Mouse (Mus musculus): Measurements from ENCODE around the gene Fbxo40. TPM values are rescaled to one million over a fixed set of nuclear protein-coding genes. Genes with fewer than 3 reads are reported as not detected.

Fbxo40 gene
- polyA plus RNA-seq, 1 experiment from 2014 or later = 0.06 TPM

DNA sequence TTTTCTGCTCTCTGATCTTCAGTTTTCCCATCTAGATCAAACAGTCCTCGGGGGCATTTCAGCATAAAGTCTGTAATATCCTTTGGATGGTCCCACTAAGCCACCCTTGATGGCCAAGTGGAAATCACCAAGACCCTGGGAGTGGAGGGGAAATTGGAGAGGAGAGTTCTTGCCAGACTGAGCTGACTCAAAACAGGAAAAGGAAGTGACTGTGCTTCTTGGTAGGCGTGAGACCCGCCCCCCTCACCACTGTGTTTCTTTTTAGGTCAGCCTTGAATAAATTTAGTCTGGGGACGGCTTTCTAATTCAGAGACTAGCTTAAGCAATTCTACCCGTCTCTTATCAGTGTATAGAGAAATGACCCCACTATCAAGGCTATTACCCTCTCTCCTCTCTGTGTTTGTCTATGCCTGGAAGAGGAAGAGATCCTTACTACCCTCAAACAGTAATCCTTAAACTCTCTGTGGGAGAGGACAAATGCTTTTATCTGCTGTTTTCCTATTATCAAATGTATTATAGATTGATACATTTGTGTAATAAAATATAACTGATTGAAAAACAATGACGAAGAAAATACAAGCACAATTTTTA is 49.0 kb downstream of the Fbxo40 start:
- no peaks in the 10 kb centered on the region for H3K36me3 ChIP-seq (ENCODE audit: control insufficient read depth, insufficient read depth)
- no peak overlapping the region for H3K9ac ChIP-seq (ENCODE audit: low read depth, low read length)
- H3K4me2 ChIP-seq (ENCODE audit: low read depth, low read length) = no peak overlapping the region
- no peaks in the 10 kb centered on the region for H3K27me3 ChIP-seq (ENCODE audit: control insufficient read depth, insufficient read depth, low read depth, low read length)
- H3K27ac ChIP-seq (ENCODE audit: low read length) = no peak overlapping the region
- H3K4me1 ChIP-seq (ENCODE audit: control insufficient read depth, low read depth, low read length) = no peaks in the 10 kb centered on the region; the same call in 1 of the 2 replicates
- H3K4me3 ChIP-seq (ENCODE audit: low read depth, low read length) = no peak overlapping the region
- ATAC-seq (ENCODE audit: low read depth) = no peak
- H3K9me3 ChIP-seq (replicated peaks; ENCODE audit: control insufficient read depth, low read length) = no peaks in the 10 kb centered on the region
- 31% methylated on average over 6 of the region's 6 CpGs for WGBS (ENCODE audit: insufficient replicate concordance)

DNA sequence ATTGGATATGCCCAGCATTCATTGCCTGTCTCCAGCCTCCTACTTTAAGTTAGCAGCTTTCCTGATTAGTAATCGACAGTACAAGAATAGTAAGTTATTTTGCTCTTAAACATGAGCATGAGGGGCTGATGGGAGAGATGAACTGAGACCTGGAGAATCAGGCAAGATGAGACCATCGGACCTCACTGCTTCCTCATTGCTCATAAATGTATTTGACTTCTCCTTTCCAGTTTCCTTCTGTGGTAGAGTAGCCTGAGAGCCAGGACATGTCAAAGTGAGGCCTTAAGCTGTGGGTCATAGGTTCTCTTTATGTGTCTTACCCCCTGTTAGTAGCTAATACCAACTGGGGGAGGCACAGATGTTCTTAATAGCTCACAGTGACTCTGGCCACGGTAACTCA is 54.5 kb downstream of the Fbxo40 start:
- peaks cover 3% of the 10 kb centered on the region; the same call in 1 of the 2 replicates for H3K36me3 ChIP-seq (ENCODE audit: control insufficient read depth, insufficient read depth)
- H3K4me2 ChIP-seq (ENCODE audit: low read depth, low read length) = peak overlapping the region; percentile 44
- peaks cover 5% of the 10 kb centered on the region for H3K4me1 ChIP-seq (ENCODE audit: control insufficient read depth, low read depth, low read length)
- WGBS (ENCODE audit: insufficient replicate concordance) = 31% methylated on average over 3 of the region's 3 CpGs
- H3K27ac ChIP-seq (ENCODE audit: low read length) = peak overlapping the region; percentile 74
- no peaks in the 10 kb centered on the region for H3K9me3 ChIP-seq (replicated peaks; ENCODE audit: control insufficient read depth, low read length)
- peak overlapping the region; percentile 50 for H3K4me3 ChIP-seq (ENCODE audit: low read depth, low read length)
- H3K27me3 ChIP-seq (ENCODE audit: control insufficient read depth, insufficient read depth, low read depth, low read length) = no peaks in the 10 kb centered on the region
- no peak for ATAC-seq (ENCODE audit: low read depth)
- no peak overlapping the region for H3K9ac ChIP-seq (ENCODE audit: low read depth, low read length)

DNA sequence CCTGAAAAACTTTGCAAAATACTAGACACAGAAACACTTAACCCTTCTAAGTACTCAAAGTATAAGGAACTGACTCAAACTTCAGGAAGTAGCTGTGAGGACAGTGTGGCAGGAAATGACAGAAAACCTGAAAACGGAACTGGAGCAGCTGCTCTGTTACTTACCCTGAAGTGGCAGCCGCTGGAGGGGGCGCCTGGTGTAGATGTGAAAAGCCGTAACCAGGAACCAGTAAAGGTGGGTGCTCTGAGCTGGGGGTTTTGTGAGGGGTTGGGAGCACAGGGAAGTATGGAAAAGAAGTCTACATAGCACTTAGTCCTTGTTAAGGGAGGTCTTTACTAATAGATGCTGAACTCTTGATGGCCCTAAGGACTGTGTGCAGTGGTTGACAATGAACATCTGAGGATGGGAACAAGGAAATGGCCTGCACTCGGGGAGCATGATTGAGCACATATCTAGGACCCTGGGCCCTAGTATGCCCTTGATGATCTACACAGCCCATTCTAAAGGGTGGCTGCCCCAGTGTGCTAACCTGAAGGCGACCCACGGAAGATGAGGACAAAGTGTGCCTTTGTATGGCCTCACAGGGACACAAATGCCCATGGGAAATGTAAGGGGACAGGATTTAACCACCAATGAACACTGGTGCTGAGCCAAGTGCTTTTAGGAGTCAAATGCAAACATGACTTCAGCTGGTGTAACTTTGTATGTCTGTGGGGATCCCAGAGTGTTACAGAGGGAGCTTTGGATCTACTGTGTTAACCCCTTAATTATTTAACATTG is 55.2 kb downstream of the Fbxo40 start, which contains the start of gene Hcls1:
TSS of gene Hcls1 (plus strand) at position 143 of the 780 bp plus-strand sequence.
- WGBS (ENCODE audit: insufficient replicate concordance) = 26% methylated on average over 7 of the region's 7 CpGs
- Histone ChIP-seq H3K9ac (ENCODE audit: low read depth, low read length) (peak within 1 kb of the TSS; percentile 37), H3K4me3 (ENCODE audit: low read depth, low read length) (peak within 1 kb of the TSS; percentile 50), H3K4me1 (ENCODE audit: control insufficient read depth, low read depth, low read length) (peaks cover 5% of the 10 kb centered on the region), H3K4me2 (ENCODE audit: low read depth, low read length) (peak within 1 kb of the TSS; percentile 44), H3K36me3 (ENCODE audit: control insufficient read depth, insufficient read depth) (peaks cover 3% of the 10 kb centered on the region; the same call in 1 of the 2 replicates), H3K9me3 (replicated peaks; ENCODE audit: control insufficient read depth, low read length) (no peaks in the 10 kb centered on the region), H3K27ac (ENCODE audit: low read length) (peak within 1 kb of the TSS; percentile 74), H3K27me3 (ENCODE audit: control insufficient read depth, insufficient read depth, low read depth, low read length) (no peaks in the 10 kb centered on the region)
- ATAC-seq (ENCODE audit: low read depth) = peak; percentile 44; the same call in 1 of the 2 replicates

GRCm38 (mm10) chr16:36934131-36934840 is 56.0 kb downstream of the Fbxo40 start:
- Histone ChIP-seq H3K27ac (ENCODE audit: low read length) (peak overlapping the region; percentile 74), H3K4me2 (ENCODE audit: low read depth, low read length) (peak overlapping the region; percentile 44), H3K4me3 (ENCODE audit: low read depth, low read length) (peak overlapping the region; percentile 50), H3K4me1 (ENCODE audit: control insufficient read depth, low read depth, low read length) (peaks cover 5% of the 10 kb centered on the region), H3K9me3 (replicated peaks; ENCODE audit: control insufficient read depth, low read length) (no peaks in the 10 kb centered on the region), H3K9ac (ENCODE audit: low read depth, low read length) (peak overlapping the region; percentile 35; the same call in 1 of the 2 replicates), H3K27me3 (ENCODE audit: control insufficient read depth, insufficient read depth, low read depth, low read length) (no peaks in the 10 kb centered on the region), H3K36me3 (ENCODE audit: control insufficient read depth, insufficient read depth) (peaks cover 5% of the 10 kb centered on the region; the same call in 1 of the 2 replicates)
- 27% methylated on average over 6 of the region's 6 CpGs for WGBS (ENCODE audit: insufficient replicate concordance)
- peak; percentile 38 for ATAC-seq (ENCODE audit: low read depth)

- Histone ChIP-seq H3K9me3 (replicated peaks; ENCODE audit: control insufficient read depth, low read length) (no peaks in the 10 kb centered on the region), H3K9ac (ENCODE audit: low read depth, low read length) (no peak overlapping the region), H3K4me1 (ENCODE audit: control insufficient read depth, low read depth, low read length) (peaks cover 5% of the 10 kb centered on the region), H3K27me3 (ENCODE audit: control insufficient read depth, insufficient read depth, low read depth, low read length) (no peaks in the 10 kb centered on the region), H3K27ac (ENCODE audit: low read length) (no peak overlapping the region), H3K36me3 (ENCODE audit: control insufficient read depth, insufficient read depth) (peaks cover 9% of the 10 kb centered on the region; the same call in 1 of the 2 replicates), H3K4me2 (ENCODE audit: low read depth, low read length) (no peak overlapping the region), H3K4me3 (ENCODE audit: low read depth, low read length) (no peak overlapping the region)
- no peak for ATAC-seq (ENCODE audit: low read depth)
- WGBS (ENCODE audit: insufficient replicate concordance) = 80% methylated on average over 6 of the region's 6 CpGs
Observed at GRCm38 (mm10) chr16:36932546-36932945, 57.7 kb downstream of the Fbxo40 start.

DNA sequence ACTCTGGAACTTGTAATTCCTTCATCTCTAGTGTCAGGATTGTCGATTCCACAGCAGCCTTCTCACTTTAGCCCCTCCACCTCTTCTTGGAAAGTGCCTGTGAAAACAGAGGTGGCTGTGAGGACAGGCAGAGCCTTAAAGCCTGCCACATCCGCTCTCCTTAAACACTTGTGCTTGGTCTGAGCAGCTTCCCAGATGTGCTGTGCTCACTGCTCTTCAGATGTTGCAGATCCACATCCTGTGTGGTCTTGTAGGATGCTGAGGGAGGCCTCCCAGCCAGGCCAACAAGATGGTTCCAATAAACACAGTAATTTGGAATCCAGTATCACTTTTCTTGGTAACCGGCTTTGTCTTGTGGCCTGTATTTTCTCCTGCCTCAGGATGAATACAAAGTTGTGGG is 58.3 kb downstream of the Fbxo40 start:
- Histone ChIP-seq H3K4me2 (ENCODE audit: low read depth, low read length) (no peak overlapping the region), H3K27ac (ENCODE audit: low read length) (no peak overlapping the region), H3K4me3 (ENCODE audit: low read depth, low read length) (no peak overlapping the region), H3K9me3 (replicated peaks; ENCODE audit: control insufficient read depth, low read length) (no peaks in the 10 kb centered on the region), H3K36me3 (ENCODE audit: control insufficient read depth, insufficient read depth) (peaks cover 9% of the 10 kb centered on the region; the same call in 1 of the 2 replicates), H3K9ac (ENCODE audit: low read depth, low read length) (no peak overlapping the region), H3K27me3 (ENCODE audit: control insufficient read depth, insufficient read depth, low read depth, low read length) (no peaks in the 10 kb centered on the region), H3K4me1 (ENCODE audit: control insufficient read depth, low read depth, low read length) (peaks cover 5% of the 10 kb centered on the region)
- 79% methylated on average over 3 of the region's 3 CpGs for WGBS (ENCODE audit: insufficient replicate concordance)
- ATAC-seq (ENCODE audit: low read depth) = no peak

DNA sequence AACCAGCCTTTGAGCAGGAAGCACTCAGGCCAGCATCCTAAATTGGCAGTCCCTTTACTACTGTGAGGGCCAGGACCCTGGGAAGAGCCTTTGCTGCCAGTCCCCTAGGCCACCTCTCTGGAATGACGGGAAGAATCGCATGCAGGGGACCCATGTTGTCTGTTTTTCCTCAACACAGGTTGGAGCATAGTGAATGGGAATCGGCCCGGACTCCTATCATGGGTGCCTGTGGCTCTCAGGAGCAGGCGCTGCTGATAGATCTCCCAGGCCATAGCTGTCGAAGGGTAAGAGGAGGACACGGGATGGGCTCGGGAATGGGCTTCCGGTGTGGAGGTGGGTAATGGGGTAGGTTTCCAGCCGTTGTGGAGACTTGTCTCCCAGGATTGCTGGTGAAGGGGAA is 58.9 kb downstream of the Fbxo40 start:
- Histone ChIP-seq H3K27ac (ENCODE audit: low read length) (no peak overlapping the region), H3K4me2 (ENCODE audit: low read depth, low read length) (no peak overlapping the region), H3K4me3 (ENCODE audit: low read depth, low read length) (no peak overlapping the region), H3K36me3 (ENCODE audit: control insufficient read depth, insufficient read depth) (peaks cover 11% of the 10 kb centered on the region; the same call in 1 of the 2 replicates), H3K4me1 (ENCODE audit: control insufficient read depth, low read depth, low read length) (peaks cover 5% of the 10 kb centered on the region), H3K9ac (ENCODE audit: low read depth, low read length) (no peak overlapping the region), H3K9me3 (replicated peaks; ENCODE audit: control insufficient read depth, low read length) (no peaks in the 10 kb centered on the region), H3K27me3 (ENCODE audit: control insufficient read depth, insufficient read depth, low read depth, low read length) (no peaks in the 10 kb centered on the region)
- no peak for ATAC-seq (ENCODE audit: low read depth)
- WGBS (ENCODE audit: insufficient replicate concordance) = 88% methylated on average over 10 of the region's 10 CpGs

DNA sequence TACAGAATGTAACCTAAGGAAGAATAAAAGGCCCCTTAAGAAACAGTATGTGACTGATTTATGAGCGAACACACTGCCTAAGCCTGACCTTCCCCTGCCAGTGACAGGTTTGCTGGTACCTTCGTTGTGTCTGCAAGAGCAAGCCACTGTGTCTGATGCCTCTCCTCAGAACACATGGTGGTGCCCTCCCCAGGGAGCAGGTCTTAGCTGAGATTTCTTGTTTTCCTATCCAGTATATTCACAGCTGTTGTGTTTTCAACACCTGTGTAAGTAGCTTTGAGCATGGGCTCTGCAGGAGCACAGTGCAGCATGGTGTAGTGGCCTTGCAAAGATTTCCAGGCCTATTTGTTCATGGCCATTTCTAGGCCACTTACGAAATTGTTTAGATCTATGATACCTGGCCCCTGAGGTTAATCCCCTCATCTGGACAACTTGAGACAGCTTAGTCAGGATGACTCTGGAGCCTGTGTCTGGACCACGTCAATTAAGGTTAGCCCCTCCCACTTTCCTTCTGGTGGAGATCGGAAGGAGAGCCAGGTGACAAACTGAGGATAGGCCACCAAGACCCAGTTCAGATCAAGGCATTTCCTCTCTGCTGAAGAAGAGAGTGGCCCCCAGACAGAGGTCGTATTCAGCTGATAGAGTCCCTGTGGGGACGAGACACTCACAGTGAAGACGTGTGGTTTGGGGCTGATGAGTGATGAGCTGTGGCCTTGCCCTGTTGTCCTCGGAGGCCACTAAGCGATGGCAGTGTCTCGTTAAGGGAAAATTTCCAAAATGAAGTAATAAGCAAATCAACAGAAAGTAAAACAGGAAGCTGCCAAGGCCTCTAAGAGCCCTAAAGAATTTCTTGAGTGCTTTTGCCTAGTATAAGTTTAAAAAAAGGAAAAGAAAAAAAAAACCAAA is 59.8 kb downstream of the Fbxo40 start:
- Histone ChIP-seq H3K9ac (ENCODE audit: low read depth, low read length) (no peak overlapping the region), H3K27me3 (ENCODE audit: control insufficient read depth, insufficient read depth, low read depth, low read length) (no peaks in the 10 kb centered on the region), H3K4me1 (ENCODE audit: control insufficient read depth, low read depth, low read length) (peaks cover 5% of the 10 kb centered on the region), H3K36me3 (ENCODE audit: control insufficient read depth, insufficient read depth) (peaks cover 13% of the 10 kb centered on the region; the same call in 1 of the 2 replicates), H3K27ac (ENCODE audit: low read length) (no peak overlapping the region), H3K9me3 (replicated peaks; ENCODE audit: control insufficient read depth, low read length) (no peaks in the 10 kb centered on the region), H3K4me3 (ENCODE audit: low read depth, low read length) (no peak overlapping the region), H3K4me2 (ENCODE audit: low read depth, low read length) (no peak overlapping the region)
- 65% methylated on average over 11 of the region's 11 CpGs for WGBS (ENCODE audit: insufficient replicate concordance)
- ATAC-seq (ENCODE audit: low read depth) = no peak

All from liver, embryonic 16.5 days (tissue).